In genomic region chr17:35532360-35532759, GRCm38 (mm10) we compare ENCODE assay signal across 24 mouse cellular contexts. TPM values are rescaled to one million over a fixed set of nuclear protein-coding genes. Genes with fewer than 3 reads are reported as not detected.
"Had no signal": no experiment of that assay in that cellular context is flagged by ENCODE, and none has a peak within 500 bp of the region (broad histone marks: within the 10 kb centered on the region; RNA-seq: fewer than 3 reads in every experiment).

No protein-coding gene starts in this region.

- H3K4me3 ChIP-seq: layer of hippocampus, adult 2 months; limb, embryonic 12.5 days; limb, embryonic 15.5 days had no signal

- DNase-seq: kidney, adult 8-10 months; kidney, postnatal 25 days; layer of hippocampus, adult 9-11 months; left cerebral cortex, postnatal 4 days; liver, postnatal 0 days; lung, embryonic 14.5 days; midbrain, embryonic 14.5 days; thymus, adult 2 months; thymus, postnatal 25 days had no signal

- H3K9ac ChIP-seq: limb, embryonic 12.5 days; limb, embryonic 15.5 days; liver, embryonic 14.5 days; liver, postnatal 0 days; lung, embryonic 14.5 days had no signal

- H3K9me3 ChIP-seq: limb, embryonic 12.5 days; limb, embryonic 15.5 days had no signal

- ATAC-seq: liver, postnatal 0 days had no signal

- H3K27me3 ChIP-seq: limb, embryonic 15.5 days had no signal

- H3K27ac ChIP-seq: layer of hippocampus, adult 2 months; limb, embryonic 12.5 days; limb, embryonic 15.5 days; liver, embryonic 14.5 days; macrophage had no signal

- H3K4me2 ChIP-seq: limb, embryonic 12.5 days; limb, embryonic 15.5 days; liver, embryonic 11.5 days; lung, embryonic 14.5 days had no signal

RNA-seq across cellular contexts. Expression of gene Psors1c2, which starts 0.6 kb away (rescaled TPM):
- total RNA-seq: megakaryocyte, adult 5-6 weeks; midbrain, postnatal 0 days had no signal
- polyA plus RNA-seq: lung, postnatal 0 days; macrophage had no signal

RNA-seq across cellular contexts. Expression of gene Cdsn, which starts 19.6 kb away (rescaled TPM):
- total RNA-seq: megakaryocyte, adult 5-6 weeks had no signal
- polyA plus RNA-seq: limb, embryonic 12.5 days; liver, embryonic 11.5 days; liver, embryonic 14.5 days; liver, postnatal 0 days; macrophage had no signal

RNA-seq across cellular contexts. Expression of gene Pou5f1, which starts 26.5 kb away (rescaled TPM):
- total RNA-seq: left cerebral cortex, postnatal 4 days; midbrain, postnatal 0 days had no signal
- polyA plus RNA-seq: large intestine, adult 2 months; limb, embryonic 15.5 days; liver, embryonic 11.5 days; liver, embryonic 14.5 days; liver, postnatal 0 days; lung, embryonic 14.5 days; lung, postnatal 0 days; macrophage; midbrain, embryonic 14.5 days; midbrain, postnatal 0 days; neural tube, embryonic 11.5 days; neural tube, embryonic 14.5 days; small intestine, adult 2 months; spleen, adult 2 months; stomach, embryonic 16.5 days had no signal
